Mouse (Mus musculus) frontal cortex, postnatal 36 days (tissue): ENCODE measurements around the gene Creb5.

ENCODE experiments used
- DNase-seq, 2 experiments: peaks; one replicate each; pipeline ENCODE4 v3.0.0; 2022; ENCODE audit warnings: low spot score in 2 of 2

The Creb5 gene

DNA sequence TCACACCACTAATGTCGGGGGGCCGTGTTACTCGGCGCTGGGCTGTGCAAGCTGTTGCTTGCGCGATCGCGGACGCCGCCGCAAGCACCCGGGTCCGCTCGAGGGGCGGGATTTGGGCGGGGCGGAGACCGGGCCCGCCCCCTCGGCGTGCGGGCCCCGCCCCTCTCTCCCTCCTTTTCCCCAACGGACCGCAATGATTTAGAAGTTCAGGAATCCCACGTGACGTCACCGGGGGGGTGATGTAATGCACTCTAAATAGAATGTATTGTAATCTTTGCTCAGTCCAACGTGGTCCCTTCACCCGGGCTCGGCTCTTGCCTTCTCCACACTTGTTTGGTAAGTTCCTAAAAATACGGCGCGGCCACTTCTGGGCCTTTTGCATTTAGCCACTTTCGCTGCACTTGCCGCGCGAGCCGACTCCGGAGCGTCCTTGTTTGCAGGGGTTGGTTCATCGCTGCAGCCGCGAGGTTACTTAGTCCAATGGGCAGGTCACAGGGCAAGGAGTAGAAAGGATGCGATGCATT is at the start of gene Creb5:
Creb5 (plus strand) TSS at position 233 of the 524 bp plus-strand sequence.
- DNase-seq, result peak; percentile 38 to 77

DNA sequence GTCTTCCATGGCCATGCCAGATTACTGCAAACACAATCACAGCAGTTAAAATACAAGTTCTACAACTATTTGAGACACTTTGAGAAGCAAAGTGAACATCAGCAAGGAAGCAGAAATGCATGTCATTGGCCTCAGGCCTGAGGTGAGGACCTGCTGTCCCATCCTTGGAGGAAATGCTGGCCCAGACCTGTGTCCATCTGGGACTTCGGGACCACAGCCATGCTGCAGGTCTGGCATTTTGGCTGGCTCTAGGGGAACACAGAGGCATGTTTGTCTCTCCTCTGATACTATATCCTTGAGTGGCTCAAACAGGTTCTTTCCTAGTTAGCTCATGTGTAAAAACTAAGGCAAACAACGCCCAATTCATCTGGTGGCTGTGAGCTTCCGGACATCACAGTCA is 27.2 kb upstream of the Creb5 start:
- DNase-seq, result no peak

DNA sequence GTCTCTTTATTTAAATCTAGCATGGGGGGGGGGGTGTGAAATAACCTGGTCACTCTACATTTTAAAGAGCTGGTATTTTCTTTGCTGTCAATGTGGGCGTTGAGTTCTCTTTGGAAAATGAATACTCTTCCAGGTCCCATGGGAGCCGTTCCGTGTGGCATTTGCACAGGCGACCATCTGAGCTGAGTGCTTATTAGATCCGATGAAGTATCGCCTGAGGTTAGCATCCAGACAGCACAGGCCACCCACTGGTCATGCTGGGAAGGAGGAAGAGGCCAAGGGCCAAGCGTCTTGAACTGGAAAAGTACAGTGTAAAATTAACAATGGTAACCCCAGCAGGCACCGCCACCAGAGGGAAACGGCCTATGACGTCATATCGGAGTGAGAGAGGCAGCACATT is 24.7 kb upstream of the Creb5 start:
- no peak for DNase-seq

DNA sequence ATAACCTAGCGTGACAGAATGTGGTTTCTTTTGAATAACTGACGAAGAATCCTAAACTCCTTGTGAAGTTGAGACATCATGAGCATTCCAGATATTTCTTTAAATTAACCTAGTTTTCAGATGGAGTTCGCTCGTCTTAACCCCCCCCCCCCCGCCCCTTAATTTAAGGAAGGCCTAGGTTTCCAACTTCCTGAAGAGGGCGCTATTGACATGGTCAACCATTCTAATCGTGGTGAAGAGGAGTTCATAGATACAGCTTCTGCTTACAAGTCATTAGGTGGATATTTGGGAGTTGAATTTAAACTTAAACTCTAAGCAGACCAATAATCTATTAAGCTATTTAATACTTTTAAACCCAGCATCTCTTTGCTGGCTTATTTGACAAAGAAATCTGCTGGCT is 20.0 kb upstream of the Creb5 start:
- no peak for DNase-seq

DNA sequence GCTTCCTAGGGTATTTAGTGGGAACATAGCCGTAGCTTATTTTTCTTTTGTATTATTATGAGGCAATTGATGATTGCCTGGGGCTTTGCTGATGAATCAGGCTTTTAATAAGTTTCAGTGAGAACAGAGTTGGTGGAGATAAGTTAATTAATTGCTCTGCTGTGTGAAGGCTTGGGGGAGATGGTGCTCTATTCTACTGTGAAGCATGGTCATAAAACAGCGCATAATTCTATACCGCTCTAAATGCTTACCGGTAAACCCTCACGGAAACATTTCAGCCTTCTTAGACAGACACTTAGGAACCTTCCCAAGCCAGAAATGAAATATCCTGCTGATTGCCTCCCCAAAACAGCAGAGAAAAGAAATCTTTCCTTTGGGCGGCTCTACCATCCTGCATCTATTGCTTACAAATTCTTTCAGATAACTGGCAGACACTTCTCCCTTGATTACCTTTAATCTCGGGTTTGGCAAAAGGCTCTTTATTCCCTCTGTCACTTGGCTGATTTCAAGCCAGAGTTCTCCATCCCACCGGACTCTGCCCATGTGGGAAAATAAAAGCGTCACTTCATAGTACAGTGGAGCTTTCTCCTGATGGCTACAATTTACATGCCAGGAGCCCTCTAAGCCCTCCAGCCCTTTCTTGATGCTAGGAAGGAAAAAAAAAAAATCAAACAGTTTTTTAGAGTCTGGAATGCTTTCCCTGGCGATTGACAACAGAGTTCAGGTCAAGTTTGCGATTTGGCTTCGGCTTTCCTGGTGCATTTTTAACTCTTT is 19.2 kb upstream of the Creb5 start:
- DNase-seq, result no peak

DNA sequence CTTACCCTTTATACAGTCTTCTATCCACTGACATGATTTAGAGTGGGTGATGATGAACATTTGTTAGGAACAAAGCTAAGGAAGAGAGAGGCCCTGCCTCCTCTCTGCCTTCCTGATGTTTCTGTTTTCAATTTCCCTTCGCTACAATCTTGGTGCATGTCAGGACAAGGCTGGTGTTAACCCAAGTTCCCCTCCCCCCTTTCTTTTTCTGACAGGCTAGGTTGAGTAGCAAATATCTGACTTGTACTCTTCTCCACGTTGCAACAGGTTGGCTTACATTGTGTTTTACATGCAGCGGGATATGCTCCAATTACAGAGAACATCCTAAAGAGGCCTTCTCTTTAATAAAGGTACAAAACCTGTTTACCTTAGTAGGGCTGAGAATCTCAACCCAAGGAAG is 15.9 kb upstream of the Creb5 start:
- DNase-seq, result no peak

DNA sequence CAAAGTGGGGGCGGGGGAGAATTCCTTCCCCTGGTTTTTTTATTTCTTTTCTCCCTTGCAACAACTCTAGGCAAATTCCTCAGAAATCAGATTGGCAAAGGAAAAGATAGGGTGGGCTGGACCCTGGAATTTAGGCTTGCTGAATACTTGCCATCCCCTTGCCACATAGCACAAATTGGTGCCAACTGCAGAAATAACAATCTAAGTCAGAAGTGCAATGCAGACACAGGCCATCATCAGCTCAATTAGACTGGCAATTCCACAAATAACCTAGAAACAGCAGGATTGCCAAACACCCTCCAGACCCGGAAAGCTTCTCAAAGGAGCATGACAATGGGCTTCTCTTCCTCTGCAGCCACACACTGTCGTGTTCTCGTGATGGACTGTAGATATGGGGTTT is 15.4 kb upstream of the Creb5 start:
- DNase-seq, result no peak

DNA sequence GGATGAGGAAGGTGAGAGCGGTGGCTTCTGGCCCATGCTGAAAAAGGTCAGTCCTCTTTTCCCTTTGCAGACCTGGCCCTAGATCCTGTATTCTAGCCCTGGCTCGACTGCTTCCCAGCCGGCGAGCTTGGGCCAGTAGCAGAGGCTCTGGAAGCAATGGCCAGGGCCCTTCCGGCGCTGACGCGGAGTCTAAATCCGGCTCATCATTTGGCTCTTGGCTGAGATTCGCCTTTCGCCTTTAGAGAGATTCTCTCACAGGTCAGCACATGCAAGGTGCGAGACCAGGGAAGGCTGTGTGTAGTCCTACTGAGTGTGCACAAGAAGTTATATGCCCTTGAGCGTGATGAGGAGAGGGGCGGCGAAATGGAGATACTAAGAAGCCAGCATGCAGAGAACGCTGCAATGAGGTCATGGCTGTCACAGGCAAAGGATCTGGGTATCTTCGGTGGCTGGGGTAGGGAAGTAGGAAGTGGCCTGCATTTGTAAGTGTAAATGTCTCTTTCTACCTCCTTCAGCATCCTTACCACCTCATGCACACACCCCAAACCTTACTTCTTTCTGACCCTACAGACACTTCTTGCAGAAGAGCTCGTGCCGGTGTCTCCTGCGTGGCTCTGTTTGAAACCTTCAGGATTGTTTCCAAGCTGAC is 557 bp upstream of the Creb5 start:
- peak in 1 of 2 experiments; percentile 6 for DNase-seq

DNA sequence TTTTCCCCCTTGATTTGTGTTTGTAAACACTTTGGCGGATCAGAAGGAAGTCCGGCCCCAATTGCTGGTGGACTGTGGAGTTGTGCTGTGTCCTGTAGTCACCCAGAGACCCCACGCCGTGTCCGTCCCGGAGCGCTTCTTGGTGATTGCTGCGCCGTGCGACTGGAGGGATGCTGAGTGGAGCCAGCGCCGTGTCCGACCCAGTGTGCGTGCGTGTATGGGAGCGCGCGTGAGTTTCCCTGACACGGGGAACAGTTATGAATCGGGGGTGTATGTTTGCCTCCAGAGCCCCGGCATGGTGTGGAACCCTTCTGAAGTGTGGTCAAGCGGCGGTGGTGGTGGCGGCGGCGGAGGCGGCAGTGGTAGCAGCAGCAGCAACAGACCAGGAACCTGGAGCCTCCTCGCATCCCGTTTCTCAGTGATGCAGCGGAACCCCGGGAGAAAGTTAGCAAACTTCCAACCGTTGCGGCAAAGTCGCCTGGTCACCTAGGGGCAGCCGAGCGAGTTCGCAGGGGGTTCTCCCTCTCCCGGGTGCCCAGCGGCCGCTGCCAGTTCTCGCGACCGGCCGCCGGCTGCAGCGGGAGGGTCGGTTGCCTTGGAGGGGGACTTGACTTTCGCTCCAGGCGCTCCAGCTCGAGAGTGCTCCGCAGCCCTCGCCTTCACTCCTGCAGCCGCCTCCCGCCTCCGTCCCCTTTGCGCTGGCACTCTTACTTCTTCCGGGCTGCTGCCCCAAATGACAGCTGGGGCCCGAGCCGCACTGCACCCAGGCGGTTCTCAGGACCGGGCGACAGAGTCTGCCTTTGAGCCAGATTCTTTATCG is 702 bp downstream of the Creb5 start:
- peak in 1 of 2 experiments; percentile 11 for DNase-seq

DNA sequence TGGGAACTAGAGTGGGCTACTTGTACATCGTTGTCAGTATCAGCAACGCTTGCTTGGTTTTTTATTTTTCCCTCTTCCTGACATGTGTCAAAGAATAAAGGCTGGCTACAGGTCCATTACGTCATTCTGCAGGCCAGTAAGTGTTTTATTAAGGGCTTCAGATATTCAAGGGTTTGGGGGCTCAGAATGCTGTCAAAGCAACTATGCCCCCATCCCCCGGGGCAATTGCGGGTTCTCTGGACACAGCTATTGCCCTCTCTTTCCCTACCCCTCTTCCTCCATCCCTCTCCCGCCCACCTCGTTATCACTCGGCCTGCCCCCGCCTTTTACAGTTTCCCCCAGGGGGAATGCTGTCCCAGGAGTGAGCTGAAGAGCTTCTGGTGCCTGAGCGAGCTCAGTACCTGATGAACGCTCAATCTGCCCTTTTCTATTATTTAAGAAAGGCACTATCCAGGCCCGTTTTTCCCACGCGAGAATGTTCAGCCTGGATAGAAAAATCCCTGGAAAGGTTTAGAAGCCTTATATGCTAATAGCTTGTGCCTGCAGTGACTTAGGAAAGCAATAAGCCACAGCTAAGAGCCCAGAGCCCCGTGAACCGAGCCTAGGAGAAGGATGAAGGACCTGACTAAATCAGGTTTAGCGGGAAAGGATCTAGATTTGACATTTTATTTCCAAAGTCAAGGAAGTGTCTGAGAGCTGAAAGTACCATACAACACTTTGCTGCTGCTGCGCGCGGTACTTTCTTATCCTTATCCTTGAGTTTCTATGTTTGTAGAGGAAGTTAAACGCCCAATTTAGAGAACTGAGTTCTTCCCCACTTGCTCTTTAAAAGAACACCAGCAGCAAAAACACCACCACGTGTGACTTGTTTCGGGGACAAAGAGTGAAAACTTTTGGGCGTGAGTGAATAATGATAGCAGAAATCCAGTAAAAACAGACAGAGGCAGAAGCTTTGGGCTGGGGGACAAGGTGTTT is 1.8 kb downstream of the Creb5 start:
- no peak for DNase-seq

DNA sequence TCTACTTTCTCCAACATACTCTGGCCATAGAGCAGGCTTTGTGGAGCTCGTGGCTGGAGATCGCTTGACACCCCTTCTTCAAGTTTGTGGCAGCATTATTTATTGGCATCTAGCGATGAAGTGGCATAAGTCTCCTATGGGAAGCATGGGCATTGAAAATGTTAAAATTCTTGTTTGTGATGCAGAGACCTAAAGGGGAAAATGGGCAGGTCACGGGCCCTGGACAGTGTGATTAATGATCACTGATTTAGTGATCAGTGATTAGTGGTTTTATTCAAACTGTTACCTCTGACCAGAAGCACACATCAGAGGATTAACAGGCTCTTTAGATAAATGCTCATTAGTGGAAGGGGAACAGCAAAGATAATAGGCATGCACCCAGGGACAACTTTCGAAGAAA is 2.6 kb downstream of the Creb5 start:
- no peak for DNase-seq

DNA sequence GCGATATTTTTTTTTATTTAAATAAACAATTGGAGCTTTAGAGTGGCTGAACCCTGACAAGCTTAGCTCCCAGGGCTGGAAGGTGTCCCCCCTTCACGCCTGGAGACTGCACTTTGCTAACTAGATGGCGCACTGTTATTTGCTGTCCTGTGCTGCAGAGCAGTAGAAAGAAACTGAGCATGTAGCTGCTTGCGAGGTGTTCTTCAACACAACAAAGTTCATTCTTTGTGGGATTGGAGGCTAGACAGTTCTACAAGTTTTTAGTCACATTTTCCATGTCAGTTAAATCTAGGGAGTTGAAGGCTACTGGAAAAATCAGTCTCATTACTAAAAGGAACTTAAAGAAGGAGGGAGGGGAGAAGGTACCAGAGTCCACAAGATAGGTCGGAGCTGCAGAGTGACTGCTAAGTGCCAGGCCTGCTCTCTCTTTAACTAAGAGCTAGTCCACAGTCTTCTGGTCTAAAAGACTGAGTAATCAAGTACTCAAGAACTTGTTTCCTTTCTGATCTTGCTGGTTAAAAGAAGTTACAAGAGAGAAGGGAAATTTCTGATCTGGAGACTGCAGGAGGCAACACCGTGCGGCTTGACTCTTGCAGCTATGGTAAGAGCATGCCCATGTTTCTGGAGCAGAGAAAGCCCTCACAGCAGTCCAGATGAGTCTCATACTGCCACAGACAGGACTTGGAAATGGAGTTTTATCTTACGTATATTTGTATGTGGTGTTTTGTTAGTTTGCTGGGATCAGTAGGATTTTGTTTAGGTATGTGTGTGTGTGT is 3.3 kb downstream of the Creb5 start:
- no peak for DNase-seq

DNA sequence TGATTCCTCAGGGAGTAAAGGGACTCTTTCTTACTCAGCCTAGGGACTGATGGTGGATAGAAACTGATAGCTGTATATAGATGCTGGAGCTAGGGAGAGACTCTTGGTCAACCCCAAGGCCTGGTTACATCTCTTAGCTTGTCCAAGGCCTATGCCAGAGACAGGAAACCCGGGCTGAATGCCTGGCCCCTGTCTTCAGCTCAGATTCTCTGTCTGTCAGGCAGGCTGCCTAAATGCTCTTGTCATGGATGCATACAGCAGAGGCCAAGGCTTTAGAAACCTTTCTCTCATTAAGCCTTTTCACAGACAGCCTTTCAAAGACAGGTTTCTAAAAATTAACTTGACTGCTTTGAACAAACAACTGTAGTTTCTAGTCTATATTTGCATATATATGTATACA is 5.9 kb downstream of the Creb5 start:
- DNase-seq, result no peak

DNA sequence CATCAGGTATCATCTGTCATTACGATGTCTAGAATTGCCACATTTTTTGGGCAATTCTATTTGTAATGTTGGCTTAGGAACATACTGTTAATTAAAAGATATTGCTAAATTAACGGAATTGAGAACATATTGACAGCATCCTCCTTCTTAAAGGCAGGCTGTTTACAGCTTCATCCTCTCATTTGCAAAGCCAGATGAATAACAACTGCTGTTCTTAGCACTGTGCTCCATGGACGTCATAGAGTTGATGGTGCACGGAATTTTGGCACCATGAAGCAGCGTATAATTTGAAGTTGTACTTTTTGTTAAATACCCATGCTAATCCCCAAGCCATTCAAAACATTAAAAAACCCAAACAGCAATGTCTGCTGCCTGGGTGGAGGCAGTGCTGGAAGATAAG is 10.8 kb downstream of the Creb5 start:
- no peak for DNase-seq

DNA sequence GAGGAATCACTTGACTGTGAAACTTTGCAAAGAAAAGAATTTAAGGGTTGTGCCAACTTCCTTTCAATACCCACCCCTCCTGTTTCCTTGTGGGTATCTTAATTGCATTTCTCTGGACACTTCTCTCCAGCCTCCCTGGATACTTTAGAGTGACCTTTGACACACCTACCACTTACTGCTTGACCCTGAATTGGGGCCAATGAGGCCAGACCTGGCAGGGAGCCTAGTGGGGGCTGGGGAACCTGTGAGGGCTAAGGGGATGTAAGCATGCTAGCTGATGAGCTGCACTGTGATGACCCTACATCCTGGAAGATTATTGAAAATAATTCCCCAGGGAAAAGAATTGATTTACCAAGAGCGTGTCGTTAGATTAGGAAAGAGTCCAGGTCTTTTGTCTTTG is 17.1 kb downstream of the Creb5 start:
- DNase-seq, result no peak

DNA sequence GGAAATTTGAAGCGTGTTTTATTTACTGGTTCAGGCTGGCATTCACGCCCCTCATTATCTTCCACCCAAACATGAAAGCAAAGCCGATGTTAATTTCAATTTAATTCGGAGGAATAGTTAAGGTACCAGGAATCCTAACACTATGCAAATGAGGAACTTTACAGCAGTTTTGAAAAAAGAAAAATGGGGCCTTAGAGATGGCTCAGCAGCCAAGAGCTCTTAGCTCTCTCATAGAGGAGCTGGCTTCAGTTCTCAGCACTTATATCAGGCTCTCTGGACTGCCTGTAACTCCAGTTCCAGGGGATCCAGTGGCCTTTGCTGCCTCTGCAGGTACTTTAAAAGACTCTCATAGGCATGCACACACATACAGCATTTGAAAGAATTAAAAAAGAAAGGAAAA is 19.1 kb downstream of the Creb5 start:
- no peak for DNase-seq

DNA sequence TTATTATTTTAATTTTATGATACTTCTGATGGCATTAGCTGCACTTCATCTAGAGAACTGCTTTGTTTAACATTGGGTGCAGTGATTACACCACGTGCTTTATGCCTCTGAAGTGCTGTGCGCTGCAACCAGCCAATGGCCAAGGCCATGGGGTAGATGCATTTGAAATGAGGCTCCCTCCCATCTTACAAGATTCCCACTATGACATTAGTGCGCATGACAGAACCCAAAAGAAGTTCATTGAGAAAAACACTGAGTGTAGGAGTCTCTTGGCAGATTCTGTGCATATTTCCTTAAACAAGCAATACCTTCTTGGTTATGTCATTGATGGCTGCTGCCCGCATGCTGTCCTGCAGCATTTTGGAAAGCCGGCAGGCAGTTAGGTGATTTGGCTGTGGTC is 19.6 kb downstream of the Creb5 start:
- DNase-seq, result no peak

DNA sequence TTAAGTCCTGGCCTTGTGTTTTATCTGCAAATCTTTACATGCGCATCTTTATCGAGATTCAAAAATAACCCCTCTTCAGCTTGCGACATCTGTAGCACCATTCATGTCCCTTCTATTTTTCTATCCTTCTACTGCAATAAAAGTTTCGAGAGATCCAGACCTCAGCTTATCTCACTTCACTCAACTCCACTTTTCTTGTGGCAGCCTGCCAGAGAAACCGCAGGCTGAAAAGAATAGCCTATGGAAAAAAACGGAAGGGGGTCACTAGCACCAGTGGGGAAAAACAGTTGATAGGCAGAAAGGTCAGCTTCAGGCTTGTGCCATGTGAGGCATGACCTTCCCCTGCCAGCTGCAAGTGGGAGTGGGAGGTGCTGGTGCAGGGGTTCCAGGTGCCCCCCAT is 21.6 kb downstream of the Creb5 start:
- no peak for DNase-seq

DNA sequence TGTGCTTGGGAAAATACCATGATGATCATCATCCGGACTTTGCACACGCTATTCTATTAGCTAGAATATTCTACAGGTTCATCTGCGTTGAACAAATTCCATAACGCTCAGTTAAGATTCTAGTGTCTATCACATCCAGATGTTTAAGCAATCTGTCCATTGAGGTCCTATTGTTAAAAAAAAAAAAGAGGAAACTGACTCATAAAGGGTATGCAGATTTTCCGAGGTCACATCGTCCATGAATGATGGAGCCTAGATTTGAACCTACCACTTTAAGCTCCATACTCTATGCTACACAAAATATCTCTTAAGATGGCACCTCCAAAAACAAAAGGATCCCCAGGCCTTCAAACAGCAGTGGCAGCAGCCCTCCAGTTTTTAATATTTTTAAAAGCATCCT is 26.5 kb downstream of the Creb5 start:
- no peak for DNase-seq

DNA sequence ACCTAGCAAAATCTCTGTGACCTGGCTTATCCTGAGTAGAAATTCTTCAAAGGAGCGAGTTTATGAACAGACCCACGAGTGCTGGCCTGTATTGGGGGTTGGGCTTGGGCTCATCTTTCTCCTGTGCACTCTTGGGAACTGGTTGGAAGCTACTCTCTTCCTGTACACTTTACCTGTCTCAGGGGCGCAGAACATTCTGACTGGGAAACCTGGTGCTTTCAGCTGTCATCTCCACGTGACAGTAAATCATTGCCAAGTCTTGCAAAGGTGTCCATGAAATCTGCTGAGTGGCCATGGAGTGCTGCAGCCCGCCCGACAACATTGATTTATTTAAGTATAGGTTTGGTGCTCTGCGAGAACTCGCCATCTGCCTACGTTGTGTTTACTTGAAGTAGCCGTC is 27.1 kb downstream of the Creb5 start:
- DNase-seq, result no peak
